Mouse (Mus musculus) T-cell, adult 2 months (primary cell): ENCODE data around the gene Ppm1l.
A peak's percentile ranks its signal among the peaks of the same experiment; 100 is the strongest.

Experiments
- DNase-seq: peaks from one replicate; pipeline ENCODE4 v3.0.0; 2022; ENCODE audit warnings: low spot score

Gene Ppm1l

DNA sequence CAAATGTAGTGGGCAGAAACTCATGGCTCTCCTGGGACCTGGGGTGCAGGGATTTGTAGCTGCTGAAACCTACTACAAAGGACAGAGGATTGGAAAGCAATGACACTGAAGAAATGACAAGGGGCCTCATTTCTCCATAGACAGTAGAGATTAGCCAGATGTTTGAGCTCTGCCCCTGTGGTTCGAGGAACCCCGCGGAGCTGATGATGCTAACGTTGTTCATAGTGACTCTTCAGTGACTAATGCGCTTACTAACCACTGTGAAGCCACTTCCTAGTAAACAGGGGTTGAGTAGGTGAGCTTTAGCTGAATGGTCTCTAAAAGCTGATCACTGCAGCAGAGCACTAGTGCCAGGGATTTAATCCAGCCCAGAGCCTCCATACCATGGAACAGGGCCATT, 124.1 kb downstream of the Ppm1l start:
- DNase-seq = no peak

- no peak for DNase-seq
These were observed 130.3 kb downstream of the Ppm1l start for GRCm38 (mm10) chr3:69446989-69447388.

- no peak for DNase-seq
These were observed 132.4 kb downstream of the Ppm1l start for GRCm38 (mm10) chr3:69449041-69449440.

DNA sequence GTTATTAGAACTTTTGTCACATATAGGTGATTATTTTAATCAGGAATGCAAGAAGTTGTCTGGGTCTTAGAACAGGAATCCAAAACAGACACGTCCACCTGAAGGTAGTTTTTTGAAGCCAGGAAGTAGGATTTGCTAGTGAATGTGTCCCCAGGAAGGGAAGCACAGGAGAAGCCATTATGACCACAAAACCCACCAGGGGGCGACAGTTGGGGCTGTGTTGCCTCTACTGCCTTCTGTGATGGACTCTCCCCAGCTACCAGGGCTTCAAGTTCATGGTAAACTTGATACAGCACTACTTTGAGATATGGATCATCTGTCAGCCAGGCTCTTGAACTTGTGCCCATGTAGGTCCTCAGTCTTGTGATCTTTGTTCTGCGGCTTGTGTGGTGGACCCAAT, 137.7 kb downstream of the Ppm1l start:
- no peak for DNase-seq

DNA sequence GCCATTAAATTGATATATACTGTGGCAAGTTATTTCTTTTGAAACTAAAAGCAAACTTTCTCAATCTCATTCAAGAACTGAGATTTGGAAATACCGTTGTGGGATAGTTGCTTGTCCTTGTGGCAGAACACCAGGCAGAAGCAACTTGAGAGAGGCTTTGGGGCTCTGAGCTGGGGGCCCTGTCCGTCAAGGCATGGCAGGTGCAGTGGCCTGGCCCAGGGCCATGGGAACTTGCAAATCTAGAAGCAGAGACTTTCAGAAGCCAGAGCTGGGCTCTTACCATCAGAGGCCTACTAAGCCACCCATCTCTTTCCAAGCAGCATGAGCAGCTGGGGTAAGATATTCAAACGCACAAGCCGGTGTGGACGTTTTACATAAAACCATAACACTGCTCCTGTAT, 139.4 kb downstream of the Ppm1l start:
- DNase-seq = no peak

GRCm38 (mm10) chr3:69458756-69459155, 142.1 kb downstream of the Ppm1l start:
- no peak for DNase-seq

DNA sequence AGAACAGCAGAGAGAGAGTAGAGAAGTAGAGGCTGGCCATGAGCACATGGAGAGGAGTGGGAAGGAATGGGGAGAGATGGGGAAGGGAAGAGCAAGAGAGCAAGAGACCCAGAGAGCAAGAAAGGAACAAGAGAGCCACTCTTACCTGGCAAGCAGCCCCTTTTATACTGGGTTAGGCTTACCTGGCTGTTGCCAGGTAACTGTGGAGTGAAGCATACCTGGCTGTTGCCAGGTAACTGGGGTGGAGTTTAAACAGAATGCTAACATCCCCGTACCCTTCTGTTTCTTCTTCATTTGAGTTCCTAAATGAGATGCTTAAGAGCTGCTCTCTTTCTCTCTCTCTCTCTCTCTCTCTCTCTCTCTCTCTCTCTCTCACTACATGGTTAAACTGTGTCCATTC, 145.3 kb downstream of the Ppm1l start:
- no peak for DNase-seq

DNA sequence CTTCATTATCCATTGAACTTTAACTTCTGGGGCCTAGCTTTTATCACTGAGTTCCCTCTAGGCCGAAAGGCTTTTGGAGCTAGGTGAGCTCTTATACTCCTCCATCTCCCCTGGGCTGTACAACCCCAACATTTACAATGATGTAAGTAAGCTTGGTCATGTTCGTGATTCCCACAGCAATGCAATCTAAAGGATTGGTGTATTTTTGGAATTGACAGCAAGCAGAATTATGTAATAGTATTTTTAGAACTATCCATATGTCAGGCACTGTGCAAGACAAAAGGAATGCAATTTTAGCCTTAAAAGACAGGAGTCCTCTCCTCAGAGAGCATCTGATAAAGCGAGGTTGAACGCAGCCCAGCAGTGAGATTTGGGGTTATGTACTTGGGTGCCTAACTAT, 149.1 kb downstream of the Ppm1l start:
- DNase-seq = no peak

DNA sequence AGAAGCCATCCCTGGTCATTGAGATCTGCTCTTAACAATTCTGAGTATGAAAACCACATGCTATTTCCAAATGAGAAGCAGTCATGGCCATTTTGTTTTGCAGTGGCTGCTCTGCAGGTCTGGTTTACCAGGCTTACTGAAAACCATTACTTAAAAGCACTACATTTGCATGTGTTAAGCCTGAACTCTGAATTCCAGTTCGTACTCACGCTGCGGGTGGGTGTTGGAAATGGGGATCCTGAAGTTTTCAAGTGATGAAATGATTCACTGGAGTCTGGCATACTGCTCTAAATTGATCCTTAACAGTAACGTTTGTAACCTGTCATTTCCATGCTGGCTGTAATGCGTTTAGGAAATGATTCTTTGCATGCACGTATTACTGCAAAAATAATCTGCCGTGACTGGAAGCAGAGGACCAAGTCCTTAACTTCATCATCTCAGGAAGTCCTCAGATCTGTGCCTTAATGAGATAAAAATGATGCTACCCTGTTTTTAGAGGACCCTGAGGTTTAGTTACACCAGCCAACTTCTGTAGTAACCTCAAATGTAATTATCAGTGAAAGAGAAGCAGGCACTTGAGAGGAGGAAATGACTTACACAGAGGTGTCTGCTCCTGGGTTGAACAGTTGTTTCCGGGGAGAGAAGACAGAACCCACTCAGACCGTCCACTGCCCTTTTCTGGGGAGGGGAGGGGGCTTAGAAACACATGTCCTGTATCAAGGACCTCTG, 151.8 kb downstream of the Ppm1l start:
- no peak for DNase-seq

DNA sequence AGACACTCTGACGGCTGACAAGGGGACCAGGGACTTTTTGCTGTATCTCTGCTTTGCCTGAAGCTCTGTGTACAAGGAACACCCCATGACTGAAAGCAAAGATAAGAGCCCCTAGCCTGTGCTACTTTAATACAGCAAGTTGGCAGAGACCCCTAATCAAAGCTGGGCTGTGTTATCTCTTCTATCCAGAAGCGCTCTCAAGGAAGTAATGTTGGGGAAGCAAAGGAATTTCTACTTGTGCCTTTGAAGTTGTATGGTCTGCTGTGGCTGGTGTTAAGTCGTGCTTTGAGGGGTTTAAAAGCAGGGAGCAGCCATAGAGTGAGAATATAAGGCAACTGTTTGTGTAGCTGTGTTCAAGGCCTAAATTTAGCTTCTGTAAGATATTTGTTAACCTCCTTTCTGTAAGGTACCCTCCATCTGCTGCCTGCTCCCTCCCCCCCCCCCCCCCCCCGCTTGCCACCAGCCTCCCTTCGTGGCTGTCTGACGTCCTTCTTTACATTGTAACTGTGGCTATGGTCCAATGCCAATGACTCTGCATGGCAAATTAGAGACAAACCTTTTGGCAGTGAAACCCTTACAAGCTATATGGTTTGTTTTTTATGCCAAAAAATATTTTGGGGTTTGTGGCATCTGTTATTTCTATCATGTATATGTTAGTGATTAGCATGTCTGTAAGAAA, 152.9 kb downstream of the Ppm1l start:
- DNase-seq = no peak

GRCm38 (mm10) chr3:69470142-69470796, 153.6 kb downstream of the Ppm1l start:
- DNase-seq = no peak

- DNase-seq = no peak
These were observed 159.3 kb downstream of the Ppm1l start for GRCm38 (mm10) chr3:69475850-69476450.

DNA sequence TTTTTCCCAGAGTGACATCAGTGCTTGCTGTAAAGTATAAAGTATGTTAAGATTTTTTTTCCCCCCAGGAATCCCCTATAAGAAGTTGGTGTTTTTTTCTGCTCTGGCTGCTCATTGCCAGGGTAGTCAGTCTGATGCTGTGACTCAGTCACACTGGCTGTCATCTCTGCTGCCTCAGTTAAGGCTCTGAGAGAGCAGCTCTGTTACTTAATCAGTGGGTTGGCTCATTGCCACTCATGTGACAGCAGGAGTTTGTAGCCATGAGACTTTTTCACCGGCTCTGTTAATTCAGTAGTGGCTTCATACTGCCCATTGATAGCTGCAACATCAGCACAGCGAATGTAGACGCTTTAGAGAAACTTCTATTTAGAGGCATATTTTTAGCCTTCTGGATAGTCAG, 163.3 kb downstream of the Ppm1l start:
- DNase-seq = no peak

GRCm38 (mm10) chr3:69481835-69482234, 165.2 kb downstream of the Ppm1l start:
- peak; percentile 44 for DNase-seq

- DNase-seq = no peak
These were observed 167.4 kb downstream of the Ppm1l start for GRCm38 (mm10) chr3:69484006-69484574.

DNA sequence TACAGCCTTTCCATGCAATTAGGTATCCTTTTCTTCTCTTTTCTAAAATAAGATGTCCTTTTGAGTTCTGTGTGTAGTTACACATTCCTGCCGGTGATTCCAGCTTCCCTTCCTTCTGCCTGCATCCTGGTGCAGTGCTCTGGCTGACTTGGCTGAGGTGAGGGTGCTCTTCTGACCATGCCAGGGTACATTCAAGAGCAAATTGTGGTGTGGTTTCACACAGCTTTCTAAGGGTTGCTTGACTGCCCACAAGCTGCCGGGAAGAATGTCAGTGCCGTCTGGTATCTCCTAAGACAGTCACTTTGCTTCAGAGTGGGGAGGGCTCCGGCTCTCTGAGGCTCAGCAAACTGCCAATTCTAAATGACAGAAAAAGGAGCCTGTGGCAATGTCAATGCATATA, 167.9 kb downstream of the Ppm1l start:
- DNase-seq = no peak

GRCm38 (mm10) chr3:69485347-69485746, 168.7 kb downstream of the Ppm1l start:
- DNase-seq = no peak

- no peak for DNase-seq
These were observed 169.1 kb downstream of the Ppm1l start for GRCm38 (mm10) chr3:69485756-69486155.

GRCm38 (mm10) chr3:69487471-69487870, 170.8 kb downstream of the Ppm1l start:
- no peak for DNase-seq

DNA sequence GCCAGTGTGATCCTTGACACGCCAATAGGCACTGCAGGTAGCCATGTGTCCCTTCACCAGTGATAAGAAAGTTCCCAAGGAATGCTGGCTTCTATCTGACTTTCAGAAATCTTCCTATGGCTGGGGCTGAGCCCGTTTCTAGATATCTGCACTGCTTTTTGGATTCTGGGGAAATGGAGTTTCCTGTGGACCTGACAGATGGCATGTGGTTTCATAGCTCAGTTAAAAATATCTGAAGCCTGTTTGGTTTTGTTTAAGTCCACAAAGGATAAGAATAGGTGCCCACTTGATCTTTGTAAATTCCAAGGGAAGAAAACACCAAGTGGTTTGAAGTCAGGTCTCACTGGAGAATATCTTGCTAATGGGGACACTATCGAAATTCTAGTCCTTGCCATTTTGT, 173.0 kb downstream of the Ppm1l start:
- DNase-seq = no peak

- DNase-seq = no peak
These were observed 174.5 kb downstream of the Ppm1l start for GRCm38 (mm10) chr3:69490981-69491681.
